Mouse (Mus musculus) forebrain, embryonic 12.5 days (tissue): ENCODE measurements around the gene Ifi205. TPM values are rescaled to one million over a fixed set of nuclear protein-coding genes. Genes with fewer than 3 reads are reported as not detected.

Experiments used
- polyA plus RNA-seq: library from polyadenylated mRNA; unstranded; fragments of >200 nt; fragmentation: Nextera tagmentation; extraction: Ambion mirVana; gene quantifications from 2 replicates; pipeline ENCODE4 v1.2.1, GENCODE M21; 2016

Gene Ifi205
- polyA plus RNA-seq, 1 experiment from 2014 or later, result not detected

Other genes starting within 250 kb of the Ifi205 start
- gene Ifi211, start 118.8 kb downstream of the Ifi205 start, polyA plus RNA-seq, result 0.13 and 0.18 TPM in 2 replicates
- 0.35 and 0.36 TPM in 2 replicates for gene Mndal, start 89.3 kb downstream of the Ifi205 start, polyA plus RNA-seq
- gene Ifi203, start 89.1 kb downstream of the Ifi205 start, polyA plus RNA-seq, result 0.17 and 0.21 TPM in 2 replicates
- gene Ifi202b, start 49.1 kb downstream of the Ifi205 start, polyA plus RNA-seq, result not detected in 2 replicates
- gene Olfr433, start 8.9 kb upstream of the Ifi205 start, polyA plus RNA-seq, result 0.08 TPM in 1 of 2 replicates, not detected in the other
- not detected in 2 replicates for gene Olfr432, start 17.4 kb upstream of the Ifi205 start, polyA plus RNA-seq
- gene Olfr430, start 34.8 kb upstream of the Ifi205 start, polyA plus RNA-seq, result 0.21 TPM in 1 of 2 replicates, not detected in the other
- not detected in 2 replicates for gene Olfr429, start 52.5 kb upstream of the Ifi205 start, polyA plus RNA-seq
- not detected in 2 replicates for gene Olfr427, start 65.1 kb upstream of the Ifi205 start, polyA plus RNA-seq
- 0.95 and 0.99 TPM in 2 replicates for gene Olfr231, start 89.4 kb upstream of the Ifi205 start, polyA plus RNA-seq
- 0.12 TPM in 1 of 2 replicates, not detected in the other for gene Olfr424, start 99.7 kb upstream of the Ifi205 start, polyA plus RNA-seq
- gene Olfr420, start 123.8 kb upstream of the Ifi205 start, polyA plus RNA-seq, result not detected in 2 replicates
- 0.88 and 1.1 TPM in 2 replicates for gene Spta1, start 141.0 kb upstream of the Ifi205 start, polyA plus RNA-seq
- gene Olfr419, start 220.3 kb upstream of the Ifi205 start, polyA plus RNA-seq, result not detected in 2 replicates